Mouse (Mus musculus) embryo, embryonic 10.5 days (tissue): ENCODE results near the gene Cnn3.
A peak's percentile ranks its signal among the peaks of the same experiment; 100 is the strongest.

Experiments
- DNase-seq: peaks from one replicate; pipeline ENCODE4 v3.0.0-alpha.2; 2015; ENCODE audit warnings: low spot score

Gene Cnn3

DNA sequence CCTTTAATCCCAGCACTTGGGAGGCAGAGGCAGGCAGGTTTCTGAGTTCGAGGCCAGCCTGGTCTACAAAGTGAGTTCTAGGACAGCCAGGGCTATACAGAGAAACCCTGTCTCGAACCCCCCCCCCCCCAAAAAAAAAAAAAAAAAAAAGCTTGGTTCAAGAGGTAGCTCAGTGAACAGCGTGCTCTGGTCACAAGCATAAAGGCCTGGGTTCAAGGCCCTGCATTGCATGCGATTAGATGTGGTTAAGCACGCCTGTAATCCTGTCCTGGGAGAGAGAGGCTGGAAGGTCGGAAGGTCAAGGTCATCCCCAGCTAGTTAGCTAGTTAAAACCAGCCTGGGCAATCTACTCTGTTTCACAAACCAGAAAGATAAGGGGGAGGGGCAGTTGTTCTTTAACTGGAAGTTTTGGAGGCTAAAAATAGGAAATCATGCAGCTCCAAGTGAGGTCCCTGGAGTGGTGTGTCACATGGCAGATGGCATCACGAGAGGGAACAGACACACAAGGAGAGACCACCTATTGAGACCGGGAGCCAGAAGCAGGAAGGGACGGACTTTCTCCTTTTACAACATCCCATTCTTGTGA lies 7.4 kb upstream of the Cnn3 start:
- peak; percentile 31 for DNase-seq

DNA sequence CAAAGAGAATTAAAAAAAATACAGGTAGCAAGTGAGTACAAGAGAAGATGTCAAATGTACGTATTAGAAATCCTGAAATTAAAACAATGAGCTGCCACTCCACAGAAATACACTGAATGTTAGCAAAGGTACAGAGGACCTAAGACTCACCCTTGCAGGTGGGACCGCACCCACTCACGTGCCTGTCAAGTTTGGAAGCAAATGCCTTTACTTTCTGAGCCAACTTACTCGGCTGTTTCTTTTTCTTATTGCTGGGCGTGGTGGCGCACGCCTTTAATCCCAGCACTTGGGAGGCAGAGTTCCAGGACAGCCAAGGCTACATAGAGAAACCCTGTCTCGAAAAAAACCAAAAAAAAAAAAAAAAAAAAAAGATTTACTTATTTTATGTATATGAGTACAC lies 3.9 kb upstream of the Cnn3 start:
- no peak for DNase-seq

DNA sequence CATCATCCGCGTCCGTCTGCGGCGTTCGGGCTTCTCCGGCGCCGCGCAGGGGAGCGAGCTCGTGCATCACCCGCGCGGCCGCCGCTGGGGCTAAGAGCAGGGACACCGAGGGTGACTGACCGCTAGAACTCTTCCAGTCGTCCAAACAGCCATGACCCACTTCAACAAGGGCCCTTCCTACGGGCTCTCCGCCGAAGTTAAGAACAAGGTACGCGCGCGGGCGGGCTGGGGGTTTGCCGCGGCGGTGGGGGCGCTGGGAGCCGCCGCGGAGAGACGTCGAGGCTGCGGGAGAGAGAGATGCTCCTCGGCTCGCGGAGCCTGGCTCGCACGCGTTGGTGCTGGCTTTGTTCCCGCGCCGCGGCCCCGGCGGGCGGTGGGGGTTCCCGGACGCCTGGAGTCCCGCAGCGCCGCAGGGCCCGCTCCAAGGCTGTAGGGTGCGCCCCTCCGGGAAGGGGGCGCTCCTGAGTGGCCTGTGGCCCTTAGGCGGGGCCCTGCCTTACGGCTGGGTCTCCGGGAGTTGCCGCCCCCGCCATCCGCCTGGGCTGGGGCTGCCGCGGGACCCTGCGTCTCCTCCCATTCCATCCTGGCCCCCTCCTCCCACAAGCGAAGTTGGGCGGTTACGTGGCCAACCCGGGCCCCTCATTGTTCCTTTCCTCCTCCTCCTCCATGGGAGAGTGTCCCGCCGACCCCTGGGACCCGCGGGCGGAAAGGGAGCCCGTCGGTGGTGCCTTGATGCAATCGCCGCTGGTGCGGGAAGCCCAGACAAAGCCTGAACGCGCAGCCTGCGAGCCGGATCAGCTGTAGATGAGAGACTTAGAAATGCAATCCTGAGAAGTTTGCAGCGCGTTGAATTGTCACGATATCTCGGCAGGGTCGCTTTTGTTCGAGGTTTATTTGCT lies 573 bp downstream of the Cnn3 start:
- peak; percentile 85 for DNase-seq

DNA sequence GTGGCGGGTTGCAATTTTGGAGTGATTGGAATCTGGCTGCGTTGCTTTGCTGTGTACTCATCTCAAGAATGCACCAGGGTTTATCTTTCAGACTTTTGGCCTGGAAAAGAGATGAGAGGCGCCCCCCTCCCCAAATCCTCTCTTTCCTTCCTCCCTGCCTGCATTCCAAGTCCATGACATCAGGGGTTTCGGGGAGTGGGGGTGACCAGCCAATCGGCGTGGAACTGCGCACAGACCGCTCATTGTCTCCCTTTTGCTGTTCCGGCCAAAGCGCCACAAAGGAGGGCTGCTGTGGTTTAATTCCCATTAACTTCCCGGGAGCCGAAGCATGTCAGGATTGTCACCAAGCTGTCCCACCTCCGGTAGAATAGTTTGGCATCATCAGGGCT lies 1.2 kb downstream of the Cnn3 start:
- DNase-seq, result peak; percentile 93

DNA sequence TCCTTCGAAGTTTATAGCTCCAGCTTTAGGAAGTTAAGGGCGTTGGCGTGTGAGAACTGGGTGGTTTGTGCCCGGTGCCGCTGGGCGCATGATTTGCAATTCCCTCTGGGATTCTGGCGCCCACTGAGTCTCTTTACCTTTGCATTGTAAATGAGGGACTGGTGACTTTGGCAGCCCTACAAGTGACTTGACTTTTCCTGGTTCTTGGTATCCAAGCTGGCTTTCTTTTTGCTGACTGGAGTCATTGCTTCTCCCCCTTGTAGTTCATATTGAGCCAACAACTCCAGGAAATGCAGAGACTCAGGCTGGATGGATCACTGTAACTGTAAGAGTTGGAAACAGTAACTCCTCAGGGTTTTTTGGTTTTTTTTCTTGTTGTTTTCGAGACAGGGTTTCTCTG lies 1.9 kb downstream of the Cnn3 start:
- peak; percentile 45 for DNase-seq

DNA sequence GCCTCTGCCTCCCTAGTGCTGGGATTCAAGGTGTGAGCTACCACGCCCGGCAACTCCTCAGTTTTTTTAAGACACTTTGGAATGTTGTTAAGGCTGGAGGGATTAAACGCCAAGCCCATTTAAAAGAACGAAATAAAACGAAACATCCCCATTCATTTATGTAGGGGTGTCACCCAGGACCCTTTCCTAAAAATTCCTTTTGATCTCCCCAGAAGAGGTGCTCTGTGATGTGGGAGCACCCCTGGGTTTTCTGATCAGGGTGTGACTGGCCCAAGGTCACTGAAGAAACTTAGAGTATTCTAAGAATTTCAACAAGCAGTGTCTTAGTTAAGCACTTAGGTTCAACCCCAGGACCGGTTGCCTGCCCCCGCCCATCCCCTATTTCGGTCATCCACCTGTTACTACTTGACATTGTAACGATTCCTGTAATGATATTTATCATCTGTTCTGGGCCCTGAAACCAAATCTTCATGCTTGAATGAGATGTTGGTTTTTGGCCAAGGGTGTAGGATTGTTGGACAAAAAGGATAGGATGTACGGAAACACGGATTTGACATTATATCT lies 2.5 kb downstream of the Cnn3 start:
- DNase-seq, result no peak

DNA sequence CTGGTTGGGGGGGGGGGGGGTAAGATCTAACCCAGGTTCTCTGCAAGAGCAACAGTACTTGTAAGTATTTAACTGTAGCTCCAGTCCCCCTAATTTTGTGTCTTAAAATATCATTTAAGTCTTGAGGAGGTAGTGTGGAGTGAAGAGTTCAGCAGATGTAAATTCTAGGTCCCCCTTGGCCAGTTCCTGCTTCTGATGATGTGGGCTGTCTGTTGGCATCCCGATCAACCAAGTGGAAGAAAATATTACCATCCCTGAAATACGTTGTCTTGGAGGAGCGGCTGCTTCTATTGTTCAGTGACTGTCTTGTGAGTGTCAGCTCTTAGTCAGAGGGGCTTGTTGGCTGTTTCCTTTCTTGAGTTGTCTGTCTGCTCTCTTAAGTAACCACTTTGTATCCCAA lies 3.2 kb downstream of the Cnn3 start:
- DNase-seq, result no peak

DNA sequence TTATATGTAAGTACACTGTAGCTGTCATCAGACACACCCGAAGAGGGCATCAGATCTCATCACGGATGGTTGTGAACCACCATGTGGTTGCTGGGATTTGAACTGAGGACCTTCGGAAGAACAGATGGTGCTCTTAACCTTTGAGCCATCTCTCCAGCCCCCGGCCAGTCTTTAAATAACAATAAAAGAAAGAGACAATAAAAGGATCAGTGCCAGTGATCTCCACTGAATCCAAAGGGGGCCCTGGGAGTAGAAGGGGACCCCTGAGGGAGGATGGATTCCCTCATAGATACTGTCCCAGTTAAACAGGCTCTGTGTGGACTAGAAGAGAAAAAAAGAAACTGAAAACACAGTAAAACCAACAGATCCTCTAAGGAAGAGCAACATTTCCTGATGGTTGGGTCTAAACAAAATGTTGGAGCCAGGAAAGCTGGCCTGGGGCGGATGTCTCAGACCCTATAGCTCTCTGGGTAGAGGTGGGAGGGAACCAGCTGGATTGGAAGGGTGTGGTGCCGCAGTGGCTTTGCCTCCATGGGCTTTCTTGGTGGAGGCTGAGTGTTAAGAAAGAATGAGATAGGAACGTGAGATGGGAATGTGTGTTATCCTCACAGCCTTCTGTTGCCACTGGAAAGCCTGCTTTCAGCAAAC lies 4.1 kb downstream of the Cnn3 start:
- DNase-seq, result peak; percentile 23

DNA sequence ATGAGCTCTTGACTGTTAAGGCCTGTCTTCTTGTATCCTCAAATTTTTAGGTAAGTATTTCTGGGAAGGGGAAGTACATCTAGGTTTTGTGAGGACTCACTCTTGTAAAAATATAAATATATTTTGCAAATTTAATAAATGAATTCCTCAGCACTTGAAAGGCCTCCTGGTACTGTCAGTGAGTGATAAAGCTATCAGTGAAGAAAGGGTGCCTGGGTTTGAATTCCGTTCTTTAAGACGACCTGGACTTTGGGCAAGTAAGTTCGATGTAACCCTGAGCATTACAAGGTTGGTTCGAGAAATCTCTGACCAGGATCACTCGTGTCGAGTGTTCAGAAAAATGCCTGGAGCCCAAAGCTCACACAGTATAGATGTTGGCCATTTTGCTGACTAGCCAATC lies 7.1 kb downstream of the Cnn3 start:
- DNase-seq, result no peak

DNA sequence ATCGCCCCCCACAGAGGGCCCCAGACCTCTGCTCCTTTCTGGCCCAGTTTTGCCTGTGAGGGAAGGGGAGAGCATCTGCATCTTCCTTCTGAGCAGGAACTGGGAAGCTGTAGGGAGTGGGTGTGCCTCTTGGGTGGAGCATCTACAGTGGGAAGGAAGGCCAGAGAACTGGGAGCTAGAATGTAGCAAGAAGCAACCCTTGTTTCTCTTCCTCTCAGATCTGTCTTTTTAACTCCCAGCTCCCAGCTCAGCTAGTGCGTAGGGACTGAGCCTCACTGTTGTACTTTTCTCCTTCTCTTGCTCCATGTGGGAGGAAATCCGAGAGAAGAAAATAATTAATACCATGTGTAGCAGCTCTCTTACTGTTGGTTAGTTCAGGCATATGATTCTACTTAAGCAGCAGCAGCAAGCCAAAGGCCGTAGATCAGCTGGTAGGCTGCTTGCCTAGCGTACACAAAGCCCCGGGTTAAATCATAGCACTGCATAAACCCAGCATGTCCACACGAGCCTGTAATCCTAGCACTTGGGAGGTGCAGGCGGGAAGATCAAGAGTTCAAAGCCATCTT lies 7.8 kb downstream of the Cnn3 start:
- peak; percentile 80 for DNase-seq

DNA sequence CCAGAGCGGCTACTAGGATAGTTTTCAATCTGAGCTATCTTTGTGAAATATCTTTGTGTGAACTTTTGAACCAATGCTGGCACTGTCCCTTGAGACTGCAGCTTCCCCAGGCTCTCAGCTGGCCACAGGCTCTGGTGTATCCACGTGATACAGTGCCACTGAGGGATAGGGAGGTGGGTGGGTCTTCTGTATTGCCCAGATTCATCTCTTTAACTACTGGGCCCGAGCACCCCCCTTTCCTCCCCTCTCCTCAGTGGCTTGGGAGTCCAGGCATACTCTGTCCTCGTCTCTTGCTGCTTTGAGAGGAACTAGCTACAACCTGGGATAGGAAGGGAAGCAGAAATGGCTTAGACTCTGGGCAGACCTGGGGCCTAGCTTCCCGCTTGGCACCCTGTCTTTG lies 9.0 kb downstream of the Cnn3 start:
- no peak for DNase-seq

DNA sequence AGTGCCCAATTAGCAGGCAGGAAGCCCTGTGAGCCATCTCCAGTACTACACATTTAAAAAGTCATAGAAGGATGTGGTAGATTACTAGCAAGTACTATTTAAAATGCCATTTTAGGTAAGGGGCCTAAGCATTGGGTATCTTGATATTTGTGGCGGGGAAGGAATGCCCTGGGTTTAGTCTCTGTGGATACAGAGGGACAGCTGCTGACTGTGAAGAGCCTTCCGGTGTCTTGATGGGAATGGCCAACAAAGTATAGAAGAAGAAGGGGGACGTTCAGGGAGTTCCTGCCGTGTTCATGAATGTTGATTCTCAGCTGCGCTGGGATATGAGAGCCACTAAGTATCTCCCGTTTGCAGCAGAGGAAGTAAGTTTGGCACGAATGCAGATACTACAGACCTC lies 10.8 kb downstream of the Cnn3 start:
- DNase-seq, result no peak

DNA sequence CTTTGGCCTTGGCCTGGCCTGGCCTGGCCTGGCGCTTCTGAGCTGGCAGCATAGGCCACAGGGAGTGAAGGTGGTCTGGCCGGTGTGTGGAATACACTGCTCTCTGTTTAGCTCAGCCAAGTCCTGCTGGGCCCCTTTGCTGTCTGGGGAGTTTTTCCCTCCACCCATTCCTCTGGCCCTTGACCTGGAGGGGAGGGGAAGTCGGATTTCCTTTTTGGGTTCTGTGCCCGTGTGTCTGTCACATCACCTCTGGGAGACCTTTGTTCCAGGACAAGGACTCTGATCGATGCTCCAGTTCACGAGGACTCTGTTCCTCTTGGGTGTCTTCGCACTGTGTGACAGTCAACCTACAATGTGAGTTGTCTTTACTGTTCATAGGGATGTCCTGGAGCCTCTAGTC lies 11.7 kb downstream of the Cnn3 start:
- no peak for DNase-seq

DNA sequence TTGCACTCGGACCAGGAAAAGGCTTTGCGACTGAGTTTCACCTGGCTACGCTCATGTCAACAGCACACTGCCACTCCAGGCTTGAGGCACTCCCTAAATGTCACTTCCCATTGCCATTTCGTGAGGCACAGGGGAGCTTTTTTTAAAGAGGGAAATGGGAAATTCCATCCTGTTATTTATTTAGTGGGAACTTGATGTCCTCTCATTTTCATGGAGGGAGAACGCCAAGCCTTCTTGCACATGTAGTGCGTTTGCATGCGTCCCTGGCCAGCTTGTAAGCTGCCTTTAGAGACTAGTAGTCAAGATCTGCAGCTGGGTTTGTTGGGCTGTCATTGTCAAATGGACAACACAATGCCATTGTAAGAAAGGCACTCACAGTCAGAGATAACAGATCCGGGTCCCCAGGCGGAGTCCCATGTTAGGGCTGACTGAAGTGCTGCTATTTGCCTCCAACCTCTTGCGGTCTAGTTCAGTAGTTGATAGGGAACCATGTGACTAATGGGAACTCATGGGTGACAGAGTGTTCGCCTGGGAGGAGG lies 13.4 kb downstream of the Cnn3 start:
- DNase-seq, result no peak

DNA sequence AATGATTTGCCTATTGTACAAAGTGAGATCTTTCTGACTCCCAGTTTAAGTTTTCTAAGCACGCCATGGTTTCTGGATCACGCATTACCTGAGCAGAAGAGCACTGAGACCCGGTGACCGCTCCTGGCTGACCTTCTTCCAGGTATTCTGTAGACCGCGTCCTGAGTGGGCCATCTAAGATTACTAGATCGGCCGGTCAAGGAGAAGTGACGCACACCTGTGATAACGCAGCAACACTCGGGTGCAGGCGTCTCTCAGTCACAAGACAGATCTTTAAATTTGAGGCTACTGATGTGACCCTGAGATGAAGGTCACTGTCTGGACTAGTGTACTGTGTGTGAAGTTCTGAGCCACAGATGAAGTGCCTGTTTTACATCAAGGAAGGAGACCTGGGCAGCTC lies 15.2 kb downstream of the Cnn3 start:
- no peak for DNase-seq

DNA sequence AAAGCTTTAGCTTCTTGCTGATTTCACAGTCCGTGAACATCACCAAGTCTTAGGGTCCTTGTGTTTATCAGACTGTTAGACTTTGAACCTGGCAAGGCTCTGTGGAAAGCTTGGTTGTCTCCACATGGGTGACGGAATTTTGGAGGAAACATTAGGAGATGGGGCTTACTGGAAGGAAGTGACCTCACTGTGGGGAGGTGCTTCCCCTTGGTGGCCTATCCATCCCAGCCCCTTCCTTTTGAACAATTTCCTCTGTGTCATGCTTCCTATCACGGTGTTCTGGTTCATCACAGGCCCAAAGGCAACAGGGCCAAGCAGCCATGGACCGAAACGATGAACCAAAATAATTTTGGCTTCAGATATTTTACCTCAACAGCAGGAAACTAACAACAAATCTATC lies 16.0 kb downstream of the Cnn3 start:
- no peak for DNase-seq

DNA sequence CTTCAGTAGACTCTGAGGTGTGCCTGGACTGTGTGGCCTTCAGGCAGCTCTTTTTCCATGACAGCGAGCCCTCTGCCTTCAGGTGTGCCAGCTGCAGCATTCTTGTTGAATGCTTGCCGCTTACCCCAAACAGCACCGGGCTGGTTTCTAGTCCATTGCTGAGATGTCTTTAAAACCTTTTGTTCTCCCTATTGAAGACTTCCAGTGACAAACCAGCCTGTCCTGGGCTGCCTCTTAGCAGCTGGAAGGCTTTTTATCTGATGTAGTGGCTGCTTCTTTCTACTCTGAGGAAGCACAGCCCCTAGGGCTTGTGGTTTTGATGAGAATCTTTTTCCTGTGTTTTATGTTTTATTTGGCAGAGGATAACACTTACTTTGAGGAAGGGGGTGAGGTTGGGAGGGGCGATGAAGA lies 17.6 kb downstream of the Cnn3 start:
- no peak for DNase-seq

DNA sequence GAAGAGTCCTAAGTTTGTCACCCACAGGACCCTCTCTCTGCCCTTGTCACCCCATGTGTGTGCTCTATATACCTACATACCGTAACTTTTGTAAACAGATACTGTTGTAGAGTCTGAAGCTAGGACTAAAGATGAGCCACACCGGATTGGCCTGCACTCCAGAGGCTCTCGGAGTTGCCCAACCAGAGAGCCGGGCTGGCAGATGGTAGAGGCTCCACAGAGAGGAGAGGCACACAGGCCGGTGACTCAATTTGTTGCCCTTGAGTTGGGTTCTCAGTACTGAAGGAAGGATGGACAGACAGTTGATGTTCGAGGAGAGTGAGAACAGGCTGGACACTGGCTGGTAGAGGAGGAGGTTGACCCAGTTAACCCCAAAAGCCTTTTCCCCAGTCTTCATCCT lies 18.1 kb downstream of the Cnn3 start:
- no peak for DNase-seq

DNA sequence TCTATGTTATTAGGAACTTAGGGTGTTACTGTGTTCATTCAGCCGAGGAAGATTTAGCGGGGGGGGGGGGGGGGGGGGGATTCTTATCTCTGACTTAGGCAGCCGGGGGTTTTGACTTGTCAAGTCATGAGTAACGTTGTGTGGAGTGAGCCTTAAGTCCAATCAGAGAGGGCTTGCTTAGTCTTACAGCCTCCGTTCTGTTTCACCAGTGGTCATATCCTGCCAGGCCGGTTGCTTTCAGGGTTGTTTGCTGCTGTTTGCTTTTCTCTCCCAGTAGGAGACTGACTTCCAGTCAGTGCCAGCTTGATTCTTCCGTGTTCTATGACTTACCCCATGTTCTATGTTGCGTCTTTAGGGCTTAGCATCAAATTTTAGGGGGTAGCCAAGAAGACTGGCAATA lies 20.2 kb downstream of the Cnn3 start:
- DNase-seq, result no peak

DNA sequence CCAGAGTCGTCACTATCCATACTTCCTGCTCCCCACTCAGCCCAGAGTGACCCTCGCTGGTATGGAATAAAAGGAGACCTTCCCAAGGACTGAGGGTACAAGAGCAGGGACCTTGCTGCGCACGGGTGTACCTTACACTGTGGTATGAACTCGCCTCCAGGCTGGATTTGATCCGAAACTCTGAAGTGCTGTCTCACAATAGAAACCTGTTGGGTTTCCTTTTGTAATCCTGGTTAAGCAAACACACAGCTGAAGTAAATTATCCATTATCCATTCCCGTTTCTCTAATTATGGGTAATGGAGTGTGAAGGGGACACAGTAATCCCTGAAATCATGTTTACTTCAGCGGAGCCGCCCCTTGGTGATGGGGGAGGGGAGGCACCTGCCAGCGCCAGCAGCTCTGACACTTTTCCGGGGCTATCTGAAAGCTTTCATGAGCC lies 21.8 kb downstream of the Cnn3 start:
- DNase-seq, result no peak

DNA sequence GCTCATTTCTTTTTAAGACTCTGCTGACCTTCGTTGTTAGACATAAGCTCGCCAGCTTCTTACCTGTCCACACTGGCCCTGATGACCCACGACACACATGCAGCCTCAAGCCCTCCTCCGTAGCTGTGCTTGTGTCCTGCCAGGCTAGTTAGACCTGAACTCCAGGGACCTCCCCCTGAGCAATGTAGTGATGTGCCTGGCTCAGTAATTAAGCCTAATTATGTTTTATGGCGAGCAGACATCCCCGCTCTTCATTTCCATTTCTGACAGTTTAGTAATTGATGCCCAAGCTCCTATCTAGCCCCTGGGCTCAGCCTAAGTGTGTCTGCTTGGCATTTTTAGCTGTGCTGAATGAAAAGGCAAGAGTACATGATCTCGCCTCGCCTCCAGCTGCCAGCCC lies 22.3 kb downstream of the Cnn3 start:
- no peak for DNase-seq

DNA sequence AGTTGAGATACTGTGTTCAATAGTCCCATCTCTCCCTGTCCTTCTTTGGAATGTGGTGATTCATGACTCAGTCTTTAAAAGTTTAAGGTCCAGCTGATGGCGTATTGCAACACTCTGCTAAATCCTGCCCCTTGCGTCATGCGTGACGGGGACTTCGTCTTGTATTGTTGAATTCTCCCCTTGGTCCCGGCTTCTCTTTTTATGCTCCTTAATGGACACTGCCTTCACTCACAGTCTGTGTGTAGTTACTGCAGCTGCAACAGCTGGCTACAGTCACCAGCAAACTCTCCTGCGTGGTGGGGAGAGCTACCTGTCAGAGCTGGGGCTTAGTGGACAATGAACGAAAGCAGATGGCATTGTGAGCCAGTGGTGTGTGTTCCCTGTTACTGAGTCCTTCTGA lies 23.2 kb downstream of the Cnn3 start:
- no peak for DNase-seq
